9 mouse cellular contexts compared by ENCODE assay signal in genomic region chr2:150650511-150651074, GRCm38 (mm10). TPM values are rescaled to one million over a fixed set of nuclear protein-coding genes. Genes with fewer than 3 reads are reported as not detected.
DNase-seq lines count a peak whose midpoint lies in the region; ATAC-seq and TF ChIP-seq lines count a peak whose summit lies in the region.
"Had no signal": no experiment of that assay in that cellular context is flagged by ENCODE, and none has a peak within 500 bp of the region (broad histone marks: within the 10 kb centered on the region; RNA-seq: fewer than 3 reads in every experiment).

No protein-coding gene starts in this region.

- no peak for TF ChIP-seq POLR2A in kidney, adult 2 months (IDR thresholded peaks at IDR 0.05; ENCODE audit: low read depth, low read length)

- no peaks in the 10 kb centered on the region for H3K27me3 ChIP-seq in kidney, adult 2 months (replicated peaks; ENCODE audit: control insufficient read depth, insufficient read depth, low read length)
- H3K27me3 ChIP-seq in embryonic facial prominence, embryonic 10.5 days (replicated peaks; ENCODE audit: low read depth, poor library complexity, severe bottlenecking) = no peaks in the 10 kb centered on the region
- no peaks in the 10 kb centered on the region for H3K27me3 ChIP-seq in limb, embryonic 10.5 days (ENCODE audit: low read depth, poor library complexity, severe bottlenecking)
- no peaks in the 10 kb centered on the region for H3K27me3 ChIP-seq in neural tube, embryonic 12.5 days (replicated peaks)

- H3K4me2 ChIP-seq in neural tube, embryonic 12.5 days (replicated peaks) = peak overlapping the region; percentile 16; the same call in 1 of the 2 replicates

- peak overlapping the region; percentile 18 for H3K27ac ChIP-seq in kidney, adult 2 months (ENCODE audit: insufficient read depth, low read depth, low read length)
- H3K27ac ChIP-seq in embryonic facial prominence, embryonic 10.5 days (replicated peaks) = peak overlapping the region; percentile 78
- 0 out of 2 replicates have a peak overlapping the region, but pooled peaks have one; percentile 28 for H3K27ac ChIP-seq in limb, embryonic 10.5 days
- H3K27ac ChIP-seq in neural tube, embryonic 12.5 days = no peak overlapping the region

- ATAC-seq in neural tube, embryonic 12.5 days (ENCODE audit: low FRiP score, low read depth) = peak; percentile 21; the same call in 1 of the 2 replicates

- peaks cover 24% of the 10 kb centered on the region for H3K4me1 ChIP-seq in kidney, adult 2 months (ENCODE audit: control insufficient read depth, insufficient read depth, low read length)
- peaks cover 24% of the 10 kb centered on the region for H3K4me1 ChIP-seq in embryonic facial prominence, embryonic 10.5 days
- H3K4me1 ChIP-seq in limb, embryonic 10.5 days = peaks cover 18% of the 10 kb centered on the region
- H3K4me1 ChIP-seq in neural tube, embryonic 12.5 days = peaks cover 27% of the 10 kb centered on the region

- no peak overlapping the region for H3K4me3 ChIP-seq in kidney, adult 2 months (ENCODE audit: insufficient read depth, low read depth, low read length)
- 0 out of 2 replicates have a peak overlapping the region, but pooled peaks have one; percentile 0 for H3K4me3 ChIP-seq in embryonic facial prominence, embryonic 10.5 days
- H3K4me3 ChIP-seq in limb, embryonic 10.5 days = no peak overlapping the region
- no peak overlapping the region for H3K4me3 ChIP-seq in neural tube, embryonic 12.5 days

- DNase-seq in kidney, adult 2 months = no peak
- no peak for DNase-seq in kidney, postnatal 4 days
- peak; percentile 40 for DNase-seq in embryonic facial prominence, embryonic 10.5 days (ENCODE audit: low spot score)
- no peak for DNase-seq in limb, embryonic 10.5 days (ENCODE audit: low spot score)
- no peak for DNase-seq in adrenal gland, adult 2 months
- no peak for DNase-seq in urinary bladder, postnatal 14 days (ENCODE audit: low spot score)
- no peak for DNase-seq in spleen, postnatal 4 days (ENCODE audit: low spot score in 2 of 2)

- WGBS in kidney, adult 2 months = 33% methylated on average over 7 of the region's 7 CpGs
- 10% methylated on average over 7 of the region's 7 CpGs for WGBS in embryonic facial prominence, embryonic 10.5 days
- 4% methylated on average over 7 of the region's 7 CpGs for WGBS in limb, embryonic 10.5 days
- 8% methylated on average over 7 of the region's 7 CpGs for WGBS in neural tube, embryonic 12.5 days

- H3K9ac ChIP-seq in neural tube, embryonic 12.5 days = no peak overlapping the region

- H3K36me3 ChIP-seq in kidney, adult 2 months (ENCODE audit: control insufficient read depth, insufficient read depth, low read length) = no peaks in the 10 kb centered on the region
- no peaks in the 10 kb centered on the region for H3K36me3 ChIP-seq in embryonic facial prominence, embryonic 10.5 days (replicated peaks)
- H3K36me3 ChIP-seq in limb, embryonic 10.5 days = no peaks in the 10 kb centered on the region
- H3K36me3 ChIP-seq in neural tube, embryonic 12.5 days = no peaks in the 10 kb centered on the region

- TF ChIP-seq CTCF in kidney, adult 2 months (conservative IDR thresholded peaks at IDR 0.05; ENCODE audit: insufficient read depth, insufficient read length, low read depth, low read length) = no peak

- H3K9me3 ChIP-seq in embryonic facial prominence, embryonic 10.5 days = 0 out of 2 replicates have a peak, but pooled peaks cover 2% of the 10 kb centered on the region
- H3K9me3 ChIP-seq in limb, embryonic 10.5 days (replicated peaks) = no peaks in the 10 kb centered on the region
- H3K9me3 ChIP-seq in neural tube, embryonic 12.5 days = peaks cover 4% of the 10 kb centered on the region; the same call in 1 of the 2 replicates

RNA-seq across cellular contexts. Expression of gene Acss1, which starts 17.7 kb away (rescaled TPM):
- 461 and 477 TPM in 2 replicates for polyA plus RNA-seq in kidney, adult 2 months (2012; rRNA removed)
- 7.8 and 9.3 TPM in 2 replicates for polyA plus RNA-seq in embryonic facial prominence, embryonic 10.5 days (2016; fragmentation: Nextera tagmentation; extraction: Ambion mirVana)
- 3.4 and 3.6 TPM in 2 replicates for polyA plus RNA-seq in limb, embryonic 10.5 days (2016; fragmentation: Nextera tagmentation; extraction: Ambion mirVana)
- polyA plus RNA-seq in neural tube, embryonic 12.5 days (2016; fragmentation: Nextera tagmentation; extraction: Ambion mirVana) = 22.8 and 23.5 TPM in 2 replicates
- 10 to 100 TPM; 23.5 to 38.3 TPM for total RNA-seq in adrenal gland, adult 2 months (2021)
- 30.3 and 49.8 TPM in 2 replicates for polyA plus RNA-seq in adrenal gland, adult 2 months (2012; rRNA removed)

RNA-seq across cellular contexts. Expression of gene Vsx1, which starts 38.6 kb away (rescaled TPM):
- not detected in 2 replicates for polyA plus RNA-seq in kidney, adult 2 months (2012; rRNA removed)
- polyA plus RNA-seq in embryonic facial prominence, embryonic 10.5 days (2016; fragmentation: Nextera tagmentation; extraction: Ambion mirVana) = 0.04 and 0.23 TPM in 2 replicates
- not detected in 2 replicates for polyA plus RNA-seq in limb, embryonic 10.5 days (2016; fragmentation: Nextera tagmentation; extraction: Ambion mirVana)
- polyA plus RNA-seq in neural tube, embryonic 12.5 days (2016; fragmentation: Nextera tagmentation; extraction: Ambion mirVana) = 0.51 and 0.63 TPM in 2 replicates
- total RNA-seq in adrenal gland, adult 2 months (2021) = not detected
- not detected in 2 replicates for polyA plus RNA-seq in adrenal gland, adult 2 months (2012; rRNA removed)
- total RNA-seq: MEL had no signal

RNA-seq across cellular contexts. Expression of gene Apmap, which starts 42.2 kb away (rescaled TPM):
- 172 and 181 TPM in 2 replicates for polyA plus RNA-seq in kidney, adult 2 months (2012; rRNA removed)
- polyA plus RNA-seq in embryonic facial prominence, embryonic 10.5 days (2016; fragmentation: Nextera tagmentation; extraction: Ambion mirVana) = 27.9 and 31.5 TPM in 2 replicates
- polyA plus RNA-seq in limb, embryonic 10.5 days (2016; fragmentation: Nextera tagmentation; extraction: Ambion mirVana) = 26.6 and 28.9 TPM in 2 replicates
- polyA plus RNA-seq in neural tube, embryonic 12.5 days (2016; fragmentation: Nextera tagmentation; extraction: Ambion mirVana) = 41.6 and 42.7 TPM in 2 replicates
- total RNA-seq in adrenal gland, adult 2 months (2021) = 100 to 1,000 TPM; 113 to 195 TPM
- 45.3 and 46.1 TPM in 2 replicates for polyA plus RNA-seq in adrenal gland, adult 2 months (2012; rRNA removed)
